Mouse (Mus musculus) ES-Bruce4 (cell line): Measurements from ENCODE around the gene Gm17364. TPM values are rescaled to one million over a fixed set of nuclear protein-coding genes. Genes with fewer than 3 reads are reported as not detected.

Source experiments
- H3K27ac ChIP-seq: 2 replicates; pipeline ENCODE4 v1.5.1; 2012; ENCODE audit warnings: low read length, inconsistent platforms; ENCODE audit not compliant: insufficient read depth
- H3K27me3 ChIP-seq: 2 replicates; pipeline ENCODE4 v1.6.1; 2012; ENCODE audit warnings: mild to moderate bottlenecking, low read length, inconsistent platforms; ENCODE audit not compliant: control insufficient read depth, poor library complexity, insufficient read depth, severe bottlenecking
- H3K36me3 ChIP-seq: 2 replicates; pipeline ENCODE4 v1.6.1; 2012; ENCODE audit warnings: inconsistent platforms, mild to moderate bottlenecking, low read length, moderate library complexity; ENCODE audit not compliant: control insufficient read depth, poor library complexity, insufficient read depth, severe bottlenecking
- H3K4me1 ChIP-seq: one replicate; pipeline ENCODE4 v1.8.1; 2011; ENCODE audit warnings: low read length; ENCODE audit not compliant: control insufficient read depth, insufficient read depth
- H3K4me3 ChIP-seq: 2 replicates; pipeline ENCODE4 v1.5.1; 2011; ENCODE audit warnings: low read depth, mild to moderate bottlenecking, low read length
- H3K9ac ChIP-seq: 2 replicates; pipeline ENCODE4 v1.6.1; 2012; ENCODE audit warnings: low read depth, mild to moderate bottlenecking, inconsistent platforms; ENCODE audit not compliant: poor library complexity, severe bottlenecking
- H3K9me3 ChIP-seq: replicated peaks from 2 replicates; pipeline ENCODE4 v1.6.1; 2012; ENCODE audit warnings: mild to moderate bottlenecking, low read length, inconsistent platforms; ENCODE audit not compliant: control insufficient read depth, poor library complexity, insufficient read depth, severe bottlenecking
- CTCF ChIP-seq: IDR thresholded peaks from one replicate; pipeline ENCODE4 v1.8.1; 2011; ENCODE audit warnings: low read depth, low read length
- EP300 ChIP-seq: IDR thresholded peaks from 2 replicates; pipeline ENCODE4 v1.6.1; 2011; ENCODE audit warnings: low read depth, low read length; ENCODE audit not compliant: insufficient read depth
- POLR2A ChIP-seq: IDR thresholded peaks from one replicate; pipeline ENCODE4 v1.8.1; 2011; ENCODE audit warnings: low read length; ENCODE audit not compliant: insufficient read depth
- polyA plus RNA-seq: library from polyadenylated mRNA; stranded (reverse); fragments of >200 nt; gene quantifications from 2 replicates; pipeline ENCODE4 v1.2.4, GENCODE M21; 2011; ENCODE audit warnings: low read depth; ENCODE audit not compliant: missing spikeins, insufficient read depth, insufficient read length

Gm17364 gene
- polyA plus RNA-seq, 1 experiment: not detected

DNA sequence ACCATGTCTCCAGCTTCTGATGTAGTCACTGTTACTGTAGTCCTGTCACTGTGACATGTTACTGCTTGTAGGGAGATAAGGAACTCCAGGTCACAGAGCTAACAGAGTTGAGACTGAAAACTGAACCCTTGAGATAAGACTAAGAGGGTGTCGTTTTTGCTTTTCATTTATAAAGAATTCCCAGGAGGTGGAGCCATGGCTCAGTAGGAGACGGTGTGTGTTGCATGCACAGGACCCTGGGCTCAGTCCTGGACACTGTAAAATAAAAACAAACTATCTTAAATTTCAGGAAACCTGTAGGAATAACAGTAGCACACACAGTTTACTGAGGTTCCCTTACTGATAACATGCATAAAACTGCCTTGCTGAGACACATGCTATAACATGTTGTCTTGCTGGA lies 24.8 kb upstream of the Gm17364 start:
- H3K36me3 ChIP-seq: no peaks in the 10 kb centered on the region

DNA sequence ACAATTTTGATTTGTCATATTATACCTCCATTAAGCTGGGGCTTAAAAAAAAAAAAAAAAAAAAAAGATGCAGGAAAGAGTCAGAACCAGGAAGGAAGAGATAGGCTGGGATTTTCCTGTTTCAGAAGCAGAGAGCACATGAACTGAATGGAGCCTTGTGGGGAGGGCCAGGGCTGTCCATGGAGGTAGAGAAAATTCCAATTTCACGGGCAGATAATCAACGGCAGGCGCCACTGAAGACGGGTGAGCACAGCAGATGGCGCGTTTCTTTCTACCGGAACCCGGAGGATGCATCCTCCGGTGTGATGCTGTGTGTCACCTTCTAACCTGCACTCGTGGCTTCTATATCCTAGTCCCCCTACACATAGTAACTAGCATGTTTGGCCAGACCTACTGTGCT lies 22.6 kb upstream of the Gm17364 start:
- H3K9me3 ChIP-seq: no peaks in the 10 kb centered on the region
- TF ChIP-seq EP300 (no peak), CTCF (no peak), POLR2A (no peak)
- H3K4me3 ChIP-seq: no peak overlapping the region

More for the DNA sequence above, 24.8 kb upstream of the Gm17364 start:
- Histone ChIP-seq H3K9ac (no peak overlapping the region), H3K4me3 (no peak overlapping the region), H3K27me3 (no peaks in the 10 kb centered on the region), H3K4me1 (no peaks in the 10 kb centered on the region), H3K27ac (no peak overlapping the region), H3K9me3 (no peaks in the 10 kb centered on the region)
- TF ChIP-seq POLR2A: no peak
- no peak for TF ChIP-seq EP300
- TF ChIP-seq CTCF: no peak

DNA sequence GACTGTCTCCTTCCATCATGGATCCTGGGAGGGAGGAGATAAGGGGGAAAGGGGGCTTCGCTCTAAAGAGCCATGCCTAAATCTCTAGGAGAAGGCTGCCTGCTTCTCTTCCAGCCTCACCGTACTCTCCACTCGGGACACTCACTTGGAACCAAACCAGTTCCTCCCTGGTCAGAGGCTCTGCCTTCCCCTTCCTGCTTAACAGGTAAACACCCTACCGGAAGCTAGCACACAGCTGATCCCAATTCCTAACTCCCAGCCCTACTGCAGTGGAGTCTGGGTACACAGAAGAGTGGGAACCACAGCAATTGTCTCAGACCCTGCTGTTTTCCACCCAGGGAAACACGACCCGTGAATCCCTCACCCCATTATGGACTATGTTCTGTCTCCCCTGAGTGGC lies 22.1 kb upstream of the Gm17364 start:
- no peak overlapping the region for H3K4me3 ChIP-seq
- no peak overlapping the region for H3K27ac ChIP-seq
- TF ChIP-seq CTCF: no peak
- TF ChIP-seq EP300: no peak
- no peak for TF ChIP-seq POLR2A
- no peak overlapping the region for H3K9ac ChIP-seq
- no peaks in the 10 kb centered on the region for H3K9me3 ChIP-seq
- no peaks in the 10 kb centered on the region for H3K27me3 ChIP-seq
- H3K36me3 ChIP-seq: no peaks in the 10 kb centered on the region
- no peaks in the 10 kb centered on the region for H3K4me1 ChIP-seq

More for the DNA sequence above, 22.6 kb upstream of the Gm17364 start:
- no peak overlapping the region for H3K9ac ChIP-seq
- H3K27ac ChIP-seq: no peak overlapping the region
- no peaks in the 10 kb centered on the region for H3K4me1 ChIP-seq
- H3K27me3 ChIP-seq: no peaks in the 10 kb centered on the region
- H3K36me3 ChIP-seq: no peaks in the 10 kb centered on the region

DNA sequence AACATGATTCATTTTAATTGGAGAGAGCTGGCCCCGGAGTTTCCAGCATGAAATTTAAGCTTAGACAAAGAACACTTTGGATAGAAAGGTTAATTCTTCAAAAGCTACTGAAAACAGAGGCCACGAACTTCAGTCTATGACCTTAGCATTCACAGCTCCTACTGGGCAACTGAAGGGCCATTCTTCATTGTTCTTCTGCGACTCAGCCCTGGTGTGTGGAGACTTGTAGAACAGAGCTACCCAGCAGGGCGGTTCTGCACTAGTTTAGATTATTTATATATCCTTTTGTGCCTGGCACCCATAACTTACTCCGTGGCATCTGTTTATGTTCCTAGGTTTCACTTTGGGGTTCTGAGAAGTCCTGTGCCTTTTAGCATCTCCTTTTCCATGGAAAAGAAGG lies 19.8 kb upstream of the Gm17364 start:
- Histone ChIP-seq H3K27me3 (no peaks in the 10 kb centered on the region), H3K4me1 (no peaks in the 10 kb centered on the region), H3K9ac (no peak overlapping the region), H3K9me3 (no peaks in the 10 kb centered on the region), H3K4me3 (no peak overlapping the region), H3K36me3 (no peaks in the 10 kb centered on the region), H3K27ac (no peak overlapping the region)
- no peak for TF ChIP-seq POLR2A

- no peak for TF ChIP-seq CTCF
- TF ChIP-seq EP300: no peak
- no peak overlapping the region for H3K27ac ChIP-seq
- H3K4me3 ChIP-seq: no peak overlapping the region
- H3K9me3 ChIP-seq: no peaks in the 10 kb centered on the region
- H3K27me3 ChIP-seq: no peaks in the 10 kb centered on the region
- H3K36me3 ChIP-seq: no peaks in the 10 kb centered on the region
- no peak overlapping the region for H3K9ac ChIP-seq
- H3K4me1 ChIP-seq: no peaks in the 10 kb centered on the region
Measured at GRCm38 (mm10) chr13:41291466-41291974, 17.7 kb upstream of the Gm17364 start.

DNA sequence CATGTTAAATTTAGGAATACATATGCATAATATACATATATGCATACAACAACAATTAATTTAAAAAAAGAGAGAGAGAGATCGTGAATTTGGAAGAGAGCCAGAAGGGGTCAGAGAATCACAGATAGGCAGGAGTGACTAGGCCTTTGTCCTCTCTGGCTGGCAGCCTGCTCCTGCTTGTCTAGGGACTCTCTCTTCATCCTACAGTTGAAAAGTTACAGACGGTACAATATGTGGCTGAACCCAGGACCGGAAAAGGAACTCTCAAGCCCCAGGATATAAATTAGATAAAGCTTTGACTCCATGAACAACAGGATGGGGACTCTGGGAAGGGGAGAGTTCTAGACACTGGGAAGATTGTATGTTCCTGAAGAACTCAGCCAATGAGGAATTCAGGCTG lies 12.5 kb upstream of the Gm17364 start:
- no peaks in the 10 kb centered on the region for H3K9me3 ChIP-seq
- H3K27me3 ChIP-seq: no peaks in the 10 kb centered on the region
- TF ChIP-seq EP300: no peak
- no peak for TF ChIP-seq CTCF
- TF ChIP-seq POLR2A: no peak
- no peaks in the 10 kb centered on the region for H3K36me3 ChIP-seq
- no peak overlapping the region for H3K9ac ChIP-seq
- no peak overlapping the region for H3K27ac ChIP-seq
- no peaks in the 10 kb centered on the region for H3K4me1 ChIP-seq
- no peak overlapping the region for H3K4me3 ChIP-seq

GRCm38 (mm10) chr13:41285448-41285847 lies 11.7 kb upstream of the Gm17364 start:
- no peak overlapping the region for H3K9ac ChIP-seq
- no peaks in the 10 kb centered on the region for H3K9me3 ChIP-seq
- TF ChIP-seq EP300 (no peak), POLR2A (no peak)
- no peaks in the 10 kb centered on the region for H3K36me3 ChIP-seq
- no peak overlapping the region for H3K27ac ChIP-seq
- H3K4me1 ChIP-seq: no peaks in the 10 kb centered on the region
- H3K4me3 ChIP-seq: no peak overlapping the region
- H3K27me3 ChIP-seq: no peaks in the 10 kb centered on the region
